Mouse (Mus musculus) liver, postnatal 0 days (tissue): ENCODE data around the gene Mus81.

Experiments
- CTCF ChIP-seq: sonication (generic); IDR thresholded peaks from 2 replicates; pipeline ENCODE4 v1.5.1; 2016; ENCODE audit warnings: antibody characterized with exemption, low read depth
- EP300 ChIP-seq: IDR thresholded peaks from 2 replicates; pipeline ENCODE4 v1.6.1; 2016; ENCODE audit warnings: antibody characterized with exemption, low read depth, mild to moderate bottlenecking

DNA sequence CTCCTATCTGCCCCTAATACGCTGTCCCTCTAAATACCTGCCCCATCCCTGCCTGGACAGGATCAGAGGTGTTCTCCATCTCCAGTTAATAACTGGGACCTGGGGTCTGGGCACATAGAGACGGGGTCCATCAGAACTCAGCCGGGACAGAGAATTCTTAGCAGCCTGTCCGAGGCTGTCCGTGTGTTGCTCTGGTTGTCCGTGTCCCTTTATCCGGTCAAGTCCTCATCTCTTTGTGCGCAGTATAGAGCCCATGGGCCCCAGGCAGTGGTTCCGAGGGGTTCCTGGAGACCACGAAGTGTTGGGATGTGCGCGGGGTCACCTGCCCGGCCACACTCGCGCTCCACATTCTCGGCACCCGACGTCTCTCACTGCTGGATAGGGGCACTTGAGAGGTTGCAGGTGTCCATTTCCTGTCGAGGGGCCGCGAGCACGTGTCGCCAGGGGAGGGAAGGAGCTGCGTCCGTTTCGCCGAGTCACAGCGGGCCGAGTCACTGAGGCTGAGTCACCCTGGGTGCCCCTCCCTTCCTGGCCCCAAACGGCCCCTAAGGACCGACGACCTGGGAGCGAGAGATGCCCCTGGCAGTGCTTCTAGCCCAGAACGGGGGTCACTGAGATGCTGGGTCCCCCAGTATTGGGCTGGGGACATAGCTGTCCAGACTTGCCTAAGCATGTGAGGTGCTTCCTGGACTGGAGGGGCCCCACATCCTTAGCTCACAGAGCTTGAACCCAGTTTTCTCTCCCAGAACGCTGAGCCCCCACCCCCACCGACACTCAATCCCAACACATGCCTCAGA is 39.6 kb downstream of the Mus81 start:
- TF ChIP-seq CTCF (no peak), EP300 (no peak)
